Mouse (Mus musculus): Measurements from ENCODE around the gene Setdb1. TPM values are rescaled to one million over a fixed set of nuclear protein-coding genes. Genes with fewer than 3 reads are reported as not detected.
A peak's percentile ranks its signal among the peaks of the same experiment; 100 is the strongest.
"Not testable (repeated sequence)": the region's sequence is repeated elsewhere in the genome, so short reads cannot be mapped to it uniquely, and the experiment has no call there.

The Setdb1 gene
- 12.2 and 13.0 TPM in 2 replicates for polyA plus RNA-seq (2015; fragmentation: Nextera tagmentation; extraction: Ambion mirVana)

DNA sequence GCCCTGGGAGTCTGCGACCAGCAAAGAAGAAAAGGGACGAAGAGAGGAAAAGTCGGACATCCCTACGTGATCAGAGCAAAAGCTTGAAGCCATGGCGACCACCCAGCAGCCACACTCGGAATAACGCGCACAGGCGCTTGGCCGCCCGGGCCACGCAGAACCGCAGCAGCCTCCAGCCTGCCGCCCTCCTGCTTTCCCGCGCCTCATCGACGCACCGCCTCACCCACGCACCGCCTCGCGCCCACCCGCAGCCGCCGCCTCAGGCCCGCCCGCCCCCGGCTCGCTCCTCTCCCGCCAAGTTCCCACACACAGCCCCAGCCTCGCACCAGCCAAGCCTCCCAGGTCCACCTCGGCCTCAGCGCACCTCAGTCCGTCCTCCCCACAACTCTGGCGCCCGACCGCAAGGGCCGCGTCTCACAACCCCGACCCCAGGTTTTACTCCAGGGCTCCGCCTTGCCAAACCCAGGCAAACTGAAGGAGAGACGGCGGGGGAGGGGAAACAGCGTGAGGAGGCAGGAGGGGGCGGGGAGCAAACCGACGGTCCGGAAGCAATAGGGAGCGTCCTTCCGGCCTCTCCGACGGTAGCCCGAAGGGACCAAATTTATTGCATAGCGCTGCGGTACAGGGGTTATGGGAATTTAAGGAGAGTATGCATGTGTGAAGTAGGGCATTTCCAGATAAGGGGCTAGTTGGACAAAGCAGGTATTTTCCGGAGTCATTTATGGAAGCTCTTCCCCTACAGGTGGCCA, at the start of gene Setdb1:
Setdb1 (minus strand) TSS at position 502 of the 749 bp plus-strand sequence.
- not testable (repeated sequence) for H3K36me3 ChIP-seq (ENCODE audit: control insufficient read depth, insufficient read depth); H3K4me1 ChIP-seq (ENCODE audit: control insufficient read depth, low read depth, low read length); H3K9me3 ChIP-seq (replicated peaks; ENCODE audit: control insufficient read depth, low read length); H3K27me3 ChIP-seq (ENCODE audit: control insufficient read depth, insufficient read depth, low read depth, low read length); H3K27ac ChIP-seq (ENCODE audit: low read length)
- H3K4me3 ChIP-seq (ENCODE audit: low read depth, low read length) = peak within 1 kb of the TSS; percentile 66
- ATAC-seq (ENCODE audit: low read depth) = peak; percentile 93
- H3K9ac ChIP-seq (ENCODE audit: low read depth, low read length) = peak within 1 kb of the TSS; percentile 66
- under 1% methylated on average over 32 of the region's 57 CpGs for WGBS (ENCODE audit: insufficient replicate concordance)
- H3K4me2 ChIP-seq (ENCODE audit: low read depth, low read length) = peak within 1 kb of the TSS; percentile 68

DNA sequence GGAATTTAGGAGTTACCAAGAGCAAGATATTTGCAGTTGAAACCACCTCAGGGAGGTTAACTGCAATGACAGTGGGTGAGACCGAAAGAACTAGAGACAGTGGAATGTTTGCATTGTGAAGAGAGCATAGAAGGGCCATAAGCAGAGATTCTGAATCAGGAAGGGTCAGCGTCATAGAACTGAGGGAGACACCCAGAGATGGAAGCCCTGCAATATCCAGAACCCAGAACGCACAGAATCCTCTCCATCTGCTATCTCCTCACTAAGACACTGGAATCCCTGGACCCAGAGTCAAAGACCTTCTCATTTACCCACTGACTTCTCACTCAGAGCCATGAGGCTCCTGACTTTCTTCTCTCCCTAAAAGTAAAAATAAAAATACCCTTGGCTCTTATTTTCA, 45.7 kb upstream of the Setdb1 start, which contains the start of gene 4930558C23Rik:
4930558C23Rik (minus strand) TSS at position 101 of the 400 bp plus-strand sequence.
- 68% methylated on average over 3 of the region's 3 CpGs for WGBS (ENCODE audit: insufficient replicate concordance)
- no peaks in the 10 kb centered on the region for H3K36me3 ChIP-seq (ENCODE audit: control insufficient read depth, insufficient read depth)
- no peaks in the 10 kb centered on the region for H3K4me1 ChIP-seq (ENCODE audit: control insufficient read depth, low read depth, low read length)
- ATAC-seq (ENCODE audit: low read depth) = no peak
- no peak within 1 kb of the TSS for H3K9ac ChIP-seq (ENCODE audit: low read depth, low read length)
- H3K27ac ChIP-seq (ENCODE audit: low read length) = no peak within 1 kb of the TSS
- no peak within 1 kb of the TSS for H3K4me2 ChIP-seq (ENCODE audit: low read depth, low read length)
- H3K27me3 ChIP-seq (ENCODE audit: control insufficient read depth, insufficient read depth, low read depth, low read length) = no peaks in the 10 kb centered on the region
- H3K9me3 ChIP-seq (replicated peaks; ENCODE audit: control insufficient read depth, low read length) = no peaks in the 10 kb centered on the region
- no peak within 1 kb of the TSS for H3K4me3 ChIP-seq (ENCODE audit: low read depth, low read length)

DNA sequence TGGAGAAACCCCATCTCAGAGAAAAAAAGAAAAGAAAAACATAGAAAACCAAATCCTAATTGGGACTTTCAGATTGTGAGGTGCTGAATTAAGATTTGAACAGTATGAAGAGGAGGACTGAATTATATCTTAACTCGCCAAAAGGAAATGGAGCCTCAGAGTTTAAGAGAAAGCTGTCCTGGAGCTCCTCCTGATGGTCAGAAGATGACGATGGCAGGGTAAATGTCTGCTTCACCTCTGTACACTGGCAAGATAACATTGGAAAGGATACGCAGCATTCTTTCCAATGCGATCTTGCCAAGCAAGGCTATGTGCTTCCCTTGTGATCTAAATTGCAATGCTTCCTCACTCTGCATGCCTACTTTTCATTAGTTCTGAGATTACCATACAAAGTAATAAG, 37.4 kb upstream of the Setdb1 start:
- ATAC-seq (ENCODE audit: low read depth) = no peak
- WGBS (ENCODE audit: insufficient replicate concordance) = 67% methylated on average over 4 of the region's 4 CpGs
- Histone ChIP-seq H3K36me3 (ENCODE audit: control insufficient read depth, insufficient read depth) (no peaks in the 10 kb centered on the region), H3K27me3 (ENCODE audit: control insufficient read depth, insufficient read depth, low read depth, low read length) (no peaks in the 10 kb centered on the region), H3K27ac (ENCODE audit: low read length) (no peak overlapping the region), H3K9me3 (replicated peaks; ENCODE audit: control insufficient read depth, low read length) (no peaks in the 10 kb centered on the region), H3K9ac (ENCODE audit: low read depth, low read length) (no peak overlapping the region), H3K4me3 (ENCODE audit: low read depth, low read length) (no peak overlapping the region), H3K4me1 (ENCODE audit: control insufficient read depth, low read depth, low read length) (no peaks in the 10 kb centered on the region), H3K4me2 (ENCODE audit: low read depth, low read length) (no peak overlapping the region)

GRCm38 (mm10) chr3:95385401-95386075, 28.5 kb upstream of the Setdb1 start:
- no peak overlapping the region for H3K4me3 ChIP-seq (ENCODE audit: low read depth, low read length)
- H3K27me3 ChIP-seq (ENCODE audit: control insufficient read depth, insufficient read depth, low read depth, low read length) = no peaks in the 10 kb centered on the region
- no peak overlapping the region for H3K9ac ChIP-seq (ENCODE audit: low read depth, low read length)
- no peak overlapping the region for H3K4me2 ChIP-seq (ENCODE audit: low read depth, low read length)
- H3K36me3 ChIP-seq (ENCODE audit: control insufficient read depth, insufficient read depth) = no peaks in the 10 kb centered on the region
- 47% methylated on average over 5 of the region's 5 CpGs for WGBS (ENCODE audit: insufficient replicate concordance)
- no peak for ATAC-seq (ENCODE audit: low read depth)
- no peak overlapping the region for H3K27ac ChIP-seq (ENCODE audit: low read length)
- H3K4me1 ChIP-seq (ENCODE audit: control insufficient read depth, low read depth, low read length) = no peaks in the 10 kb centered on the region
- no peaks in the 10 kb centered on the region for H3K9me3 ChIP-seq (replicated peaks; ENCODE audit: control insufficient read depth, low read length)

- no peak for ATAC-seq (ENCODE audit: low read depth)
These were observed 16.2 kb upstream of the Setdb1 start for GRCm38 (mm10) chr3:95373208-95373607.

GRCm38 (mm10) chr3:95370101-95370500, 13.1 kb upstream of the Setdb1 start:
- H3K27ac ChIP-seq (ENCODE audit: low read length) = no peak overlapping the region
- no peak overlapping the region for H3K9ac ChIP-seq (ENCODE audit: low read depth, low read length)
- ATAC-seq (ENCODE audit: low read depth) = no peak

More at GRCm38 (mm10) chr3:95373208-95373607, 16.2 kb upstream of the Setdb1 start:
- H3K27me3 ChIP-seq (ENCODE audit: control insufficient read depth, insufficient read depth, low read depth, low read length) = no peaks in the 10 kb centered on the region
- no peak overlapping the region for H3K4me3 ChIP-seq (ENCODE audit: low read depth, low read length)
- H3K9me3 ChIP-seq (replicated peaks; ENCODE audit: control insufficient read depth, low read length) = peaks cover 7% of the 10 kb centered on the region
- H3K36me3 ChIP-seq (ENCODE audit: control insufficient read depth, insufficient read depth) = no peaks in the 10 kb centered on the region
- 73% methylated on average over 10 of the region's 10 CpGs for WGBS (ENCODE audit: insufficient replicate concordance)
- no peak overlapping the region for H3K4me2 ChIP-seq (ENCODE audit: low read depth, low read length)
- H3K9ac ChIP-seq (ENCODE audit: low read depth, low read length) = no peak overlapping the region
- H3K4me1 ChIP-seq (ENCODE audit: control insufficient read depth, low read depth, low read length) = no peaks in the 10 kb centered on the region
- no peak overlapping the region for H3K27ac ChIP-seq (ENCODE audit: low read length)

GRCm38 (mm10) chr3:95360276-95360675, 3.3 kb upstream of the Setdb1 start:
- H3K27me3 ChIP-seq (ENCODE audit: control insufficient read depth, insufficient read depth, low read depth, low read length) = not testable (repeated sequence)

More at GRCm38 (mm10) chr3:95370101-95370500, 13.1 kb upstream of the Setdb1 start:
- Histone ChIP-seq H3K36me3 (ENCODE audit: control insufficient read depth, insufficient read depth) (no peaks in the 10 kb centered on the region), H3K4me3 (ENCODE audit: low read depth, low read length) (no peak overlapping the region), H3K4me2 (ENCODE audit: low read depth, low read length) (no peak overlapping the region), H3K27me3 (ENCODE audit: control insufficient read depth, insufficient read depth, low read depth, low read length) (no peaks in the 10 kb centered on the region), H3K9me3 (replicated peaks; ENCODE audit: control insufficient read depth, low read length) (no peaks in the 10 kb centered on the region), H3K4me1 (ENCODE audit: control insufficient read depth, low read depth, low read length) (no peaks in the 10 kb centered on the region)

GRCm38 (mm10) chr3:95357746-95358145, 744 bp upstream of the Setdb1 start:
- H3K4me2 ChIP-seq (ENCODE audit: low read depth, low read length) = no peak overlapping the region
- H3K9me3 ChIP-seq (replicated peaks; ENCODE audit: control insufficient read depth, low read length) = no peaks in the 10 kb centered on the region
- H3K27ac ChIP-seq (ENCODE audit: low read length) = no peak overlapping the region
- H3K4me3 ChIP-seq (ENCODE audit: low read depth, low read length) = no peak overlapping the region
- no peaks in the 10 kb centered on the region; the same call in 1 of the 2 replicates for H3K4me1 ChIP-seq (ENCODE audit: control insufficient read depth, low read depth, low read length)
- H3K9ac ChIP-seq (ENCODE audit: low read depth, low read length) = no peak overlapping the region
- H3K36me3 ChIP-seq (ENCODE audit: control insufficient read depth, insufficient read depth) = peaks cover 7% of the 10 kb centered on the region
- ATAC-seq (ENCODE audit: low read depth) = no peak
- H3K27me3 ChIP-seq (ENCODE audit: control insufficient read depth, insufficient read depth, low read depth, low read length) = no peaks in the 10 kb centered on the region
- 88% methylated on average over 2 of the region's 2 CpGs for WGBS (ENCODE audit: insufficient replicate concordance)

More at GRCm38 (mm10) chr3:95360276-95360675, 3.3 kb upstream of the Setdb1 start:
- not testable (repeated sequence) for H3K4me1 ChIP-seq (ENCODE audit: control insufficient read depth, low read depth, low read length); H3K9me3 ChIP-seq (replicated peaks; ENCODE audit: control insufficient read depth, low read length); ATAC-seq (ENCODE audit: low read depth); H3K4me2 ChIP-seq (ENCODE audit: low read depth, low read length); H3K36me3 ChIP-seq (ENCODE audit: control insufficient read depth, insufficient read depth); H3K9ac ChIP-seq (ENCODE audit: low read depth, low read length); H3K4me3 ChIP-seq (ENCODE audit: low read depth, low read length); H3K27ac ChIP-seq (ENCODE audit: low read length)
- WGBS (ENCODE audit: insufficient replicate concordance) = 33% methylated on average over 3 of the region's 3 CpGs

GRCm38 (mm10) chr3:95355911-95356544, 974 bp downstream of the Setdb1 start:
- 12% methylated on average over 7 of the region's 19 CpGs for WGBS (ENCODE audit: insufficient replicate concordance)
- H3K27me3 ChIP-seq (ENCODE audit: control insufficient read depth, insufficient read depth, low read depth, low read length); H3K9ac ChIP-seq (ENCODE audit: low read depth, low read length); H3K27ac ChIP-seq (ENCODE audit: low read length); H3K36me3 ChIP-seq (ENCODE audit: control insufficient read depth, insufficient read depth); H3K4me1 ChIP-seq (ENCODE audit: control insufficient read depth, low read depth, low read length); H3K9me3 ChIP-seq (replicated peaks; ENCODE audit: control insufficient read depth, low read length); ATAC-seq (ENCODE audit: low read depth): not testable (repeated sequence)
- peak overlapping the region; percentile 66 for H3K4me3 ChIP-seq (ENCODE audit: low read depth, low read length)
- peak overlapping the region; percentile 68 for H3K4me2 ChIP-seq (ENCODE audit: low read depth, low read length)

All from liver, embryonic 16.5 days (tissue).